Mouse (Mus musculus) left cerebral cortex, postnatal 10 days (tissue): ENCODE data around the gene 1110059E24Rik. TPM values are rescaled to one million over a fixed set of nuclear protein-coding genes. Genes with fewer than 3 reads are reported as not detected.
A peak's percentile ranks its signal among the peaks of the same experiment; 100 is the strongest.

Source experiments
- DNase-seq, 2 experiments: peaks; one replicate each; pipeline ENCODE4 v3.0.0; 2021 to 2022; ENCODE audit warnings: low spot score in 2 of 2, mixed read lengths in 1 of 2; ENCODE audit errors: extremely low spot score in 1 of 2
- intact Hi-C: fragments of 180-260 bp; cut with DNase I; formaldehyde crosslinking; loops from one replicate; pipeline ENCODE4 v1.15.1; 2025
- total RNA-seq, 2 experiments: library from RNA; stranded (reverse); gene quantifications; 2 replicates each; pipeline ENCODE4 v1.2.3; 2021

The 1110059E24Rik gene
- total RNA-seq, 2 experiments from 2014 or later: 24.6 to 25.0 TPM

DNA sequence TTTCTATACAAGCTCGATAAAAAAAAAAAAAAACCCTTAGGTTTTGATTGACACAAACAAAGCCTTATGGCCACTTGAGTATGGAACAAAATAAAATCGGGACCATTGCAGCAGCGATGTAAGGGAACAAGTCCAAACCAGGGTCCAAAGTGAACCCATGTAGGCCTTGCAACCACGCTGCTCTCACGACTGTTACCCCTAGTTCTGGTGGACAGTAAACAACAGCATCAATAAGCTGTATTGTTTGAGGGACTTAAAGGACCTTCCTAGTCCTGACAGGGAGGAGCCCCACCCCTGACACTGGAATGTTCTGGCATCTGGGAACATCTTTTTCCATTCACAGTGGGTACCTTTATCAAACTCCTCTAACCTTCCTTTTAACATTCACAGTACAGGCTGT is 68.8 kb downstream of the 1110059E24Rik start:
- intact Hi-C loops: no loop called here
- DNase-seq: no peak

DNA sequence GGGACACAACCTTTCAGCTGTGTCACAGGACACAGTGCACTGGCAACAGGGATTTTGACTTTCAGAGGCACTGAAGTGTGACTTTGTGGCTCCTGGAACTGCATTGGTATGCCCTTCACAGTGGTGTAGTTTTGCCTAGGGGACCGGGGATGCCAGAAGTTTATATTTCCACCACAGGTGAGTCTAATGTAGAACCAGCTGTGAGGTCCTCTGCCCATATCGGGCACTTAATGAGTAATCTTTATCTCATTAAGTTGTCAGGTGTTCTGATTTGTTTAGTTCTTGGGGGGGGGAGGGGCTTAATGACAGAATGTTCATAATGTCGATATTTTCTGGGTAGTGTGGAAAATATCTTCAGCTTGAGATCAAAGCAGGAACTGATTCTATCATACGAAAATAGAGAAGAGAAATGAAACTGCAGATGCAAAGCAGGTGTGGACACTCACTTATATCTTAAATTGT is 69.2 kb downstream of the 1110059E24Rik start:
- intact Hi-C loops: no loop called here
- no peak for DNase-seq

DNA sequence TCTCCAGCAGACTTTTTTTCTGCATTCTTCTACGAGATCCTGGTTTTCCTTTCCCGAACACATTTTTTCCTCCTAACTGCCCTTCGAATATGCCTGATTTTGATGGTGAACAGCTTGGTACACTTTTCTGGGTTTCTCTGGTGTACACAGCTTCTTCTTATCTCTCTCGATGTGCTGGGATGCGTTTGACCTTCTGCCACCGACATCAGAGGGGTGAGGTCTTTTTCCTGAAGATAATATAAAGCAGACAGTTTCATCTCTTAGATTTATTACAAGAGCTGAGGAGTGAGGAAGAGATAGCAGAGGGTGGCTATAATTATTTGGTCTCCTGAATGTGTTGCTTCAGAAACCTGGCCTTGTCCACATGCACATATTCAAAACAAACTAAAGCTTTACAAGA is 71.4 kb downstream of the 1110059E24Rik start:
- intact Hi-C loops: no loop called here
- DNase-seq: no peak

DNA sequence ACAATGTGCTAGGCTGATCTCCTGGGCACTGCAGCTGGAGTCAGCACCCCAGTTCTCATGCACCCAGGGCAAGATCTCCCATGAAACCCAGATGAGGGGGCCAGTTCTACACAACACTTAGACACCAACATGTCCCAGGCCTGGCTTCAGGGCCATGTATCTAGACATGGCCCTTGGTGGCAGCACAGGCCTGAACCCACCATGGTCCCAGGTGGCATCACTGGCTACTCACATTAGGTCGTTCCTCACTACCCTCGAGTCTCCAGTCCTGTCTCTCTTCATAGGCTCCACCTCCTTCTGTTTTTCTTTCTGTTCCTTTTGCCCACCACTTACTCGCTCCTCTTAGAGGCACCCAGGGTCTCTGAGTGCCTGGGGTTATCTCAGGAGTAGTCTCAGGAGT is 72.9 kb downstream of the 1110059E24Rik start:
- intact Hi-C loops: loop anchor here (10.0 kb wide), 1 partner anchor 725 kb away; no protein-coding TSS in a partner anchor
- no peak for DNase-seq

DNA sequence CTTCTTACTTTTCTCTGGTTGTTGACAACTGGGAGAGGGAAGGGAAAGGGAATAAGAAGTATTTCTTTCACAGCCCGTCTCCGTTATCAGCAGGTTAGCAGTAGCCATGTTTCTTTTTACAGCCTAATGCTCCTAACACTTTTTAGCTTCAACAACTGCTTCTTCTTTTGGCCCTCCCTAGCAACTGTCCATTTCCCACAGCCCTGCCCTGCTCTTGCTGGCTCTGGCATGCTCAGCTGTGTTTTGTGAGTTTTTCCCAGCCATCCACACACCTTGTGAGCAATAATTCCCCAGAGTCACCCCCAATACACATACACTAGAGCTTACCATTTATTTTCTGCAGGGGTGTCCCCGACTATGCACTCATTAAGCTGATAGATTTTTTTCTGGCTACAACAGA is 75.3 kb downstream of the 1110059E24Rik start:
- no peak for DNase-seq
- intact Hi-C loops: loop anchor here (10.0 kb wide), 1 partner anchor 727 kb away; no protein-coding TSS in a partner anchor

DNA sequence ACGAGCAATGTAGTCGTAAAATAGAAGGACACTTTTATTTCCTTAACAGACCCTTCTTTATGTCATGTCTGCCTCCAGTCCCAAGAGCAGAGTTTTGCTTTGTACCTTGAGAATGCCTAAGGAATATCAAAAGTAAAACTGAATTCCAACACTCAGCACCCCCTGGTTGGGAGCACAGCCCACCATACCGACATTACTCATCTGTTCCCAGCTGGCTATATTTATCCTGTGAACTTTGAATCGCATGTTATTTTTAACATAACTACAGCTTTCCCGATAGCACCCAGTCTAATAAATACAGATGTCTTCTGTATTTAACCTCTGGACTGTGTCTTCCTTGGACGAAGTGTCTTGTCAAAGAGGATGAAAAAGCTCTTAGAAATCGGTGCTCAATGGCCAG is 80.8 kb downstream of the 1110059E24Rik start:
- intact Hi-C loops: loop anchor here (5.0 to 10.0 kb wide), 3 partner anchors 80 to 733 kb away; partner anchors contain the start of genes 1110059E24Rik and Abhd17b
- no peak for DNase-seq

DNA sequence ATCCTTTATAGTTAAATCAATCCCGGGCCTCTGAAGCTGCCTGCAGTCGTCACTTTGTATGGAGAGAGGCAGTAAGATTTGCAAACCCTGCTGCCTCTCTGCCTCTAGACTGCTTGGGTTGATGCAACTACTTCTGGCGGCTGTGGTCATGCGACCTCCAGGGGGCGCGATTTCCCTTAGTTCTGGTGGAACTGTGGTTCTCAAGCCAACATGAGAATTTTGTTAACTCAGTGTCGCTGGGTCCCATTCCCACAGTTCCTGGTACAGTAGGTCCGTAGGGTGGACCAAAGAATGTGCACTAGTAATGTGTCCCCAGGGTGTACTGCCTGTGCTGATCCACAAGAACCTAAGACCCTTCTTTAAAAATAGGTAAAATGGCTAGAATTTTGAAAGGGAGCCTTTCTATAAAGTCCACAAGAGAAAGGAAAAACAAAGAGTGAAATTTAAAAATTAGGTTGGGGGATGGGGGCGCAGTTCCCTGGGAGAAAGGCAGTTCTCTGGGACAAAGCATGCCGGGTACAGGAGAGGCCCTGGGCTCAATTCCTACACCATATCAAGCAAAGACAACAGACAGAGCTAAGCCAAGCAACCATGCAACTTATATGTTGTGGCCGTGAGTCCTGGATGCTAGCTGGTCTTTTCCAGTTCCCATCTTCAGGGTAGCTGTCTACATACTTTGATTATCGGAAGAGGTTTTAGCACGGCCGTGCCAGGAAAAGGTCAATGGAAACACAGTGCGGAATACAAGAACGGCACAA is 81.4 kb downstream of the 1110059E24Rik start:
- intact Hi-C loops: loop anchor here (5.0 to 10.0 kb wide), 3 partner anchors 81 to 733 kb away; partner anchors contain the start of genes 1110059E24Rik and Abhd17b
- peak; percentile 78 to 89 for DNase-seq

DNA sequence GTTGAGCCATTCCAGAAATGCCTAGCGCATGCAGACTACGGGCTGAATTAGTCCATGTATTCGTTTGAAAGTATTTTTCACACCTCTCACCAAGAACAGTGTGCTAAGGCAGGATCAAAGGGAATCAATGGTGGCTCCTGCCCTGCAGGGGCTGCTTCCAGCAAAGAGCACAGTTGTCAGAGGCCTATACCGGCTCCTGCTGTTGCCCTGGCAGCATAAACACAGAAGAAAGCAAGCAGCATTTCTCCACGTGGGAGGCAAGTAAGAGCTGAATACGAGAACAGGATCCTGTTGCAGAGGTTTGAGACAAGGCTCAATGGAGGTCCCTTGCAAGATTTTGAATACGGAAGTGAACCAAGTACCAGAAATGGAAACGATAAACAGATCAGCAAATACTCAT is 82.0 kb downstream of the 1110059E24Rik start:
- DNase-seq: no peak
- intact Hi-C loops: loop anchor here (5.0 to 10.0 kb wide), 3 partner anchors 82 to 734 kb away; partner anchors contain the start of genes 1110059E24Rik and Abhd17b

DNA sequence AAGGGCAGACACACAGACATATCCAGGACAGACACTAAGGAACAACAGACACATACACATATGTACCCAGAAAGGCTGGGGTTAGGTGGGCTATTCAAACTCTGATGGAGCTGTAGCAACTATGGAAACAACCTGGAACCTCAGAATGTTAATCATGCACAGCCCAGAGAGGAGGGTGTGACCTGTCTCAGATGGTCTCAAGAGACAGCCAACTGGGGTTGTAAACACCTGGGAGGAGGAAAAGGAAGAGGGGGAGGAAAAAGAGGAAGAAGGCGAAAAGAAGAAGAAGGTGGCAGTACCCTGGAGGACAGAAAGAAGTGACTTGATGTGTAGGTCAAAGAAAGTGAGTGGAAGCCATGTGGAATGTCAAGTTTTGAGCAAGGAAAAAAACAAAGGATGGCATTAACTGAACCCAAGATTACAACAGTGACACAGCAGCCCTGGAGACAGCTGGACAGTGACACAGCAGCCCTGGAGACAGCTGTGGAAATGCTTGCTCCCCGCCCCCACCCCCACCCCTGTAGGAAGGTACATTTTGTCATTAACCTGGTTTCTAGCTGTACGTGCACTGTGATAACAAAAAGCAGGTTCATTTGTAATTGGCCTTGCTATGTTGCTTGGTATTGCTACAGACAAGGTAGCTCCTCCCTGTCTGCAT is 84.1 kb downstream of the 1110059E24Rik start:
- intact Hi-C loops: loop anchor here (10.0 kb wide), 2 partner anchors 294 to 534 kb away; partner anchors contain the start of gene Zfand5
- DNase-seq: no peak

DNA sequence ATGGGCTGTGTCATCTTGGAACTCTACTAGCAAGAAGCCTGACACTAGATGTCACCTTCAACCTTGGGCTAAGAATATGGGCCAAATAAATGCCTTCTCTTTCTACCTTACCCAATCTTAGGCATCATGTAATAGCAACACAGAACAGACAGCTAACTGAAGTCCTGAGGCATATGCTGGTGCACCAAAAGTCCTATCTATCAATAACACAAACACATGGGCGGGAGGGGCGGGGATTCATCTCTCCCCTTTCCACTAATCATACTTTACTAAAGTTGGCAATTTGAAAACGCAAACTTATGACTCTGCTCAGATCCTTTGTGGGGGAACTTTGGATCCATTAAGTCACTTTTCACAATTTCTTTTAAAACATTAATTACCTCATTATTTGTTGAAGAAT is 84.8 kb downstream of the 1110059E24Rik start:
- intact Hi-C loops: loop anchor here (10.0 kb wide), 2 partner anchors 293 to 533 kb away; partner anchors contain the start of gene Zfand5
- DNase-seq: no peak

DNA sequence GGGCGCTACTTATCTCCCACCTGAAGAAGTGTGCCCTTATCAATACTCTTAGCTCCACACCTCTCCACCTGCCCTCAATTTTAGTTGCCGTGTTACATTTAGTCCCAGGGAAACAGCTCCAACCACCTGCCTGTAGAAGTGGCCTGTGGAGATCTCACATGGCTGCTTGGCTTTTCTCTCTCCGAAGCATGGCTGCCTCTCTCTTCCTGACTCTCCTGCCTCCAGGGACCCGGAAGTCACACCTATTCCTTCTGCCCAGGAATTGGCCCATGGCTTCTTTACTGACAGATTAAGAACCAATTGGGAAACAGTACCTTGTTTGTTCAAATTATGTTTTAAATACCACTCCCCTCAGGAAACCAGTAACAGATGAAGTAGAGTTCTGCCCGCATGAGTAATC is 86.3 kb downstream of the 1110059E24Rik start:
- DNase-seq: no peak
- intact Hi-C loops: loop anchor here (10.0 kb wide), 2 partner anchors 292 to 532 kb away; partner anchors contain the start of gene Zfand5

DNA sequence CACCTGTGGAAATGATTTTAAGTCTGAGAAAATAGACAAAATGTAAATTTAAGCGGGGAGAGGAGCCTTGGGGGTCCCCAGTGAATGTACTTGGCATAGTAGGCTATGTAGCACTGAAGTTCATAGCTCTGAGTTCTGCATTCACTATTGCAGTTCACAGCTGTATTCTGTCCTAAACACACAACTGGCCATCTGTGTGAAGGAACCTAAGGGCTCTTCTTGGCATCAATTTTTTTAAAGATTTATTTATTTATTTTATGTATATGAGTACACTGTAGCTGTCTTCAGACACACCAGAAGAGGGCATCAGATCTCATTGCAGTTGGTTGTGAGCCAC is 88.3 kb downstream of the 1110059E24Rik start:
- intact Hi-C loops: loop anchor here (1.0 to 10.0 kb wide), 4 partner anchors 191 to 767 kb away; partner anchors contain the start of gene Zfand5
- DNase-seq: no peak

DNA sequence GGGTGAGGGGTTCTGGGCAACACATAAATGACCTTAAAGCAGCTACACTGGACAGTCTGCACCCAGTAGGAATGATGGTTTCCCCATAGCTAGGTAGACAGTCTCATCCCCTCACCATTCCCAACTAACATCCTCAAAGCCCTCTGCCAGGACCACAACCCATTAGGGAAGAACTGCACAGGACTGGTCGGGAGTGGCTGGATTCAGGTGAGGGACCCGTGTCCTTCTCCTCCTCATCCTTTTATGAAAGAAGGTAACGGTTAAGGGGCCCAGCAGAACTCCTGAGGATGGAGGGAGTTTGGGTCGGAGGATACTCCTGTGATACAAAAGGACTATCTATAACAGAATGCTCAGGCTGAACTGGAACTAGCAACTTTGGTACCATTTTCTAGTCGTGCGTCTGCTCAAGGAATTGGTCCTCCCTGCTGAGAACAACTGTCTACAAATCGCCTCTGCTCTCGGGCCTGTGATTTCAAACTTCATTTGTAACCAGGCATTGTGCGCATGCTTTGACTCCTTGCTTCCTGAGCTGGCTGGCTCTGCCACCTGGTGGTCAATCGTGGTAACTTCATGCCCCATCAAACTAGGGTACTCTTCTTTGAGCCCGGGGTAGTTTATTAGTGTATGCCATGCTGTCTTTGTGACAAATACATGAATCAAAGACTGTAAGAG is 88.9 kb downstream of the 1110059E24Rik start:
- intact Hi-C loops: loop anchor here (1.0 to 10.0 kb wide), 4 partner anchors 191 to 767 kb away; partner anchors contain the start of gene Zfand5
- peak; percentile 75 to 80 for DNase-seq

DNA sequence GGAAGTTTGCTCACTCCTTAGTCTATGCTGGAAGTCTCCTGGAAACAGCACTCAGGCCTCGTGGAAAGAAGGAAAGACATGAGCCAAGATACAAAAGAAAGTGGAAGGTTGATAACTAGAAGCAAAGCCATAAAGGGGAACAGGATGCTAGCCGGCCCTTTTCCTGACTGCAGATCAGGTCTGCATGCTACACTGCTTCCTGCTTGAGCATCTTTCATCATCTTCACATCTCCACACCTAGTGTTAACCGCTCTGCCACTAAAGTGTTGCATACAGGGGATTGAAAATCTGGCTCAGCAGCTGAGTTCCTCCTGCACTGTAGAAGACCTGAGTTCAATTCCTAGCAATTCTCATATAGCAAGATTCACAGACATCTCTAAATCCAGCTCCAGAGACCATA is 89.8 kb downstream of the 1110059E24Rik start:
- intact Hi-C loops: loop anchor here (5.0 to 10.0 kb wide), 3 partner anchors 288 to 766 kb away; partner anchors contain the start of gene Zfand5
- DNase-seq: no peak

DNA sequence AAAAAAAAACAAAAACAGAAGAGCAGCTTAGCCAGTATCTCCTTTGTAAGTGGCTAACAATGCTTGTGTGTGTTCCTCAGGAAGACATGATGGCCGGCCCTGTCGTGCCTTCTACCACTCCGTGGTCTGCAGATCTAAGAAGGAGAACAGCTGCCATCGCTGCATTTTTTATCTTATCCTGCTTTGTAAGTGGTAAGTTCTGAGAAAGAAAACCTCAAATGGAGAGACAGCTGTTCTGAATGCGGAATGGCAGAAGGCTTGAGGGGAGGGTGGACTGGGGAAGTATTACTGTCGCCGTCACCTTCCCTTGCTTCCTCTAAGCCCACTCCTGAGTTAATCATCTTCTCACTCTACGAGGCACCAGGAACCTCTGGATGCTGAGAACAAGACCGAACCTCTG is 100.0 kb downstream of the 1110059E24Rik start:
- no peak for DNase-seq
- intact Hi-C loops: no loop called here

DNA sequence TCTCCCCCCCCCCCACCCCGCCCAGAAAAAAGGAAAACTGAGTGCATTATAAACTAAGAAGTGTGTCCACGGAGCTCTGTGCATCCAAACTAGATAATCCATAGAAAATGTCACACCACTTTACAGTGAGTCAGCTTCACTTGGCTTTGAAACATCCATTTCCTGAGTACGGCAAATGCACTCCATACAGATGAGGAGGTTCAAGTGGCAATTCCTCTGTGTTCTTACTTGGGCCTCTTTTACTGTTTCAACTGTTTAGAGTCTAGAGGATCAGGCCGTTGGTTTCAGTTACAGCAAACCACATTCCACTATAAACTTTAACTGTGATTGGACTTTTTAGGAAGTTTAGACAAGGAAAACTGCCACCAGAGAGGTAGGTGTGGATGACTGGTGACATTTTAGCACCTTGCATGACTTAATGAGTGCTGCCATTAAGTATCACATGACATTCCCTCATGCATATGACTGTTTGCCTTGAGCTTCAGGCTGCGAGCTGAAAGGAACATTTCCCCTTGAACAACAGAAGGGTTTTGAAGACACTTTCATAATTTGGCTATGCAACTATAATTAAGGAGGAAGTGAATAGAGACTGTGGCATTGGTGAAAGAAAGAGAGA is 100.7 kb downstream of the 1110059E24Rik start:
- no peak for DNase-seq
- intact Hi-C loops: no loop called here

DNA sequence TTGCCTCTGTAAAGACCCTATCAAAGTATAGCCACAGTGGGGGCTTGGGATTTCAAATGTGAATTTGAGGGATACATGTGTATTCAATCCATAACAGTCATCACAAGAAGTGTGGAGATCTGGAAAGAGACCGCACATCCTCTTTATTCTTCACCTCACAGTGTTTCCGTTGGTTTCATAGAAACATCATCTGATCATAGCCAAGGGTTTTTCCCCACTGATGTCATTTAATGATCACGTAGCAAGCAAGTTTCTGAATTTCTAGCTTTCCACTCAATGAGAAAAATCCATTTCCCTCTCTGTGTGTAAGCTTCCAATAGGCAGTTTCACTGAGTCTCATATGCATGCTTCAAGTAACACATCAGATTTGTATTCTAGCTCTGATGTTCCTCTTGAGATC is 103.1 kb downstream of the 1110059E24Rik start:
- no peak for DNase-seq
- intact Hi-C loops: no loop called here

DNA sequence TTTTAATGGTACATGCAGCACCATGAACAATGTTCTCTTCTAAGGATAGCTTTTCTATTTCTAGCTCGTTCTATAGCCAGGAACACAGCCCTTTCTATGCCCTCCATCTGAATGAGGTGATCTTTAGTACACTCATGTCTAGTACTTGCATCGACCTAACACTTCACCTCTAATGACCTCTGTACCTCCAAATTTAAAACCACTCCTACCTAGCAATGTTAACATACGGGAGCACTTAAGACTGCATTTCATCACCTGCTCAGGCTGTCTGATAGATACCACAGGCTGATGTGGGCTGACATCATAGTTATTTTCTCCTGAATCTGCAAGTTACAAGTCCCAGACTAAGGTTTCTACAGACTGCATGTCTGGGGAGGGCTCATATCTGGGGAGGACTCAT is 103.8 kb downstream of the 1110059E24Rik start:
- DNase-seq: no peak
- intact Hi-C loops: no loop called here

DNA sequence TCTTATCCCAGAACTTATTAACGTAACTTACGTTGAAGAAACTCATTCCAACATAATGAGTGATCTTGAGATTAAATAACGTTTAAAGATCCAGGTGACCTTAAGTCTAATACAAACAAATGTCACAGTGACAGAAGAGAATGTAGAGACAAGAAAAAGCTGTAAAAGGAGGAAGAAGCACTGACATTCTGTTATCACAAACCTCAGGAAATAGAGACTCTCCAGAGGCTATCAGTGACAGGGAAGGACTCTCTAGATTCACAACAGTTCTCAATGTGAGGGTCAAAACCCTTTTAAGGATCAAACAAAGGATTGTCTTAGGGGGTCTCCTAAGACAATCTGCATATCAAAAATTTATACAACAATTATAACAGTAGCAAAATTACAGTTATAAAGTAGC is 115.7 kb downstream of the 1110059E24Rik start:
- intact Hi-C loops: no loop called here
- DNase-seq: no peak
